Mouse (Mus musculus) embryonic facial prominence, embryonic 14.5 days (tissue): ENCODE results near the gene Lrch1. TPM values are rescaled to one million over a fixed set of nuclear protein-coding genes. Genes with fewer than 3 reads are reported as not detected.

Experiments
- ATAC-seq: fragments of 200-750 bp; cut with Nextera tagmentation; 2 replicates; pipeline ENCODE4 v1.8.0; 2017; ENCODE audit warnings: low read depth, moderate number of reproducible peaks, moderate TSS enrichment
- DNase-seq: peaks from one replicate; pipeline ENCODE4 v3.0.0-alpha.2; 2015; ENCODE audit warnings: low spot score
- H3K27ac ChIP-seq: fragments of 300-500 bp; sonication (generic); replicated peaks from 2 replicates; pipeline ENCODE4 v1.5.1; 2014; ENCODE audit warnings: low read depth, mild to moderate bottlenecking, low read length, moderate library complexity
- H3K27me3 ChIP-seq: fragments of 300-500 bp; sonication (generic); replicated peaks from 2 replicates; pipeline ENCODE4 v1.6.1; 2014; ENCODE audit warnings: low read length; ENCODE audit not compliant: control insufficient read depth, insufficient read depth
- H3K36me3 ChIP-seq: fragments of 300-500 bp; sonication (generic); 2 replicates; pipeline ENCODE4 v1.6.1; 2014; ENCODE audit warnings: low read length, mixed read lengths; ENCODE audit not compliant: control insufficient read depth, insufficient read depth
- H3K4me1 ChIP-seq: fragments of 300-500 bp; sonication (generic); 2 replicates; pipeline ENCODE4 v1.6.1; 2014; ENCODE audit warnings: antibody characterized with exemption, low read length; ENCODE audit not compliant: control insufficient read depth, insufficient read depth
- H3K4me2 ChIP-seq: fragments of 300-500 bp; sonication (generic); 2 replicates; pipeline ENCODE4 v1.6.1; 2014; ENCODE audit warnings: low read depth, mild to moderate bottlenecking, low read length, moderate library complexity, mixed read lengths
- H3K4me3 ChIP-seq: fragments of 300-500 bp; sonication (generic); 2 replicates; pipeline ENCODE4 v1.5.1; 2014; ENCODE audit warnings: low read depth, mild to moderate bottlenecking, low read length
- H3K9ac ChIP-seq: fragments of 300-500 bp; sonication (generic); 2 replicates; pipeline ENCODE4 v1.6.1; 2014; ENCODE audit warnings: low read depth, mild to moderate bottlenecking, low read length, moderate library complexity, mixed read lengths
- H3K9me3 ChIP-seq: fragments of 300-500 bp; sonication (generic); 2 replicates; pipeline ENCODE4 v1.6.1; 2016; ENCODE audit warnings: low read length; ENCODE audit not compliant: control insufficient read depth
- WGBS: fragments of 180-500 bp; shearing (Covaris S2); extraction: QIAGEN DNeasy Blood & Tissue Kit; methylation state at CpG from one replicate; pipeline ENCODE4 v1.1.7; 2014; 5-methylcytosine and 5-hydroxymethylcytosine counted together
- polyA plus RNA-seq: library from polyadenylated mRNA; unstranded; fragments of >200 nt; fragmentation: Nextera tagmentation; extraction: Ambion mirVana; gene quantifications from 2 replicates; pipeline ENCODE4 v1.2.1, GENCODE M21; 2014

The Lrch1 gene
- polyA plus RNA-seq, 1 experiment from 2014 or later = 15.6 TPM

DNA sequence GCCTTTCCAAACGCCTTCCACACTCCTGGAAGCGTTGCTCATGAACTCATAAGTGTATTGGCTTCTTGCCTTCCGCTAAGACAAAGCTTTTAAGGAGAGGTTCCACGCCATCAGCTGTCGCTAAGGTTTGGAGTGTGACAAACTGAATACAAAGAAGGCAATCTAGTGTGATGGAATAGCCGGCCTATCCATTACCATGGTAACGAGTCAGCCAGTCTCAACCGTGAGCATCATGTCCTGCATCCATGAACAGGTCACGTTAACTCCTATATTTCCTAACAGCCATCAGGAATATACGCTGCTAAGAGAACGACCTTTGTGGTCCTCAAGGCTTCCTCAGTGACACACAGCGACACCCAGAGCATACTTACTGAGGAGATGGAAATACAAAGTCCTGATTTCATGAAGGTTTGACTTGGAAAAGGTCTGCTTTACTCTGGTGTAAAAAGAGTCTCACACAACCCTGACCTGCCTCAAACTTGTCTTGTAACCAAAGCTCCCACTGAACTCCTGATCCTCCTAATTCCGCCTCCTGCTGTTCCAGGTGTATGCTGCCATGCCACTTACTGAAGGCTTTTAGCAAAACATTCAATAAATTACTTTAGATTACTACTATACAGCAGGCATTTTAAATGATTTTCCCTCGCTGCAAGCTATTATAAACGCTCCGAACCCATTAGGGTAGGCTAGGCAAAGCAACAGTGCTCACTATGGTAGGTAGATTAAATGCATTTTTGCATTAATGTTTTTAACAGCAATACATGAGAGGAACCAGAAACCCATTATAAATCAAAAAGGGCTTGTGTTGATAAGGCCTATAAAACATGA is 149.4 kb downstream of the Lrch1 start:
- no peak for ATAC-seq
- 85% methylated on average over 16 of the region's 16 CpGs for WGBS
- no peaks in the 10 kb centered on the region for H3K27me3 ChIP-seq
- DNase-seq = no peak
- no peak overlapping the region for H3K9ac ChIP-seq
- H3K9me3 ChIP-seq = peaks cover 8% of the 10 kb centered on the region; the same call in 1 of the 2 replicates
- H3K4me1 ChIP-seq = no peaks in the 10 kb centered on the region
- no peak overlapping the region for H3K4me3 ChIP-seq
- H3K4me2 ChIP-seq = no peak overlapping the region
- no peak overlapping the region for H3K27ac ChIP-seq
- peaks cover 59% of the 10 kb centered on the region for H3K36me3 ChIP-seq

DNA sequence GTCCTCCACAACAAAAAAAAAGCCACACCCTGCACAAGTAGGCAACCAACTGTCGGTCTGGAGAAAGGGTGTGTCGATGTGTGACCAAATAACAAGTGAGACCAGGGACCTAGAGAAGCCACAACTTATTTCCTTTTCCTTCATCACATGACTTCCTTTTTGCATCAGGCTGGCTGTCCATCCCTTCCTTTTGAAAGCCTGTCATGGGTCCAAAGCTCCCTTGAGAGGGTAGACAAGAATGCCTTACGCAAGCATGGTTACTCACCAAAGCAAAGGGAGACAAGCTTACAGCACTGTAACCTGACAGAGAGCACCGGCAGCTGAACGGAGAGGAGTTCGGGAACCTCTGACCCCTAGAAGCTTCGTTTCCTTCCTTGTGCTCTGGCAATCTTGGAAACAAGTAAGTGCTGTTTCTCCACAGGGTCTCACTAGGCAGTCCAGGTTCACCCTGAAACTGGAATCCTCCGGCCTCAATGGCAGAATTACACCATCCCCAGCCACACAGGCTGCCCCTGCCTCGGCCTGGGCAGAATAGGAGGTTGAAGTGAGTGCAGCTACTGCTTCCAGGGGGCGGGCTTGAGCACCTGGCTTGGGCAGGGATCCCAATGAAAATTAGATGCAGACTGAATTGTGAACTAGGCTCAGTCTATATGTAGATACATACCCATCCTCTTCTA is 150.2 kb downstream of the Lrch1 start:
- peaks cover 51% of the 10 kb centered on the region for H3K36me3 ChIP-seq
- no peak for ATAC-seq
- H3K4me2 ChIP-seq = no peak overlapping the region
- DNase-seq = no peak
- H3K9me3 ChIP-seq = peaks cover 8% of the 10 kb centered on the region; the same call in 1 of the 2 replicates
- no peaks in the 10 kb centered on the region for H3K4me1 ChIP-seq
- no peak overlapping the region for H3K9ac ChIP-seq
- 83% methylated on average over 10 of the region's 10 CpGs for WGBS
- no peak overlapping the region for H3K4me3 ChIP-seq
- H3K27ac ChIP-seq = no peak overlapping the region
- H3K27me3 ChIP-seq = no peaks in the 10 kb centered on the region

DNA sequence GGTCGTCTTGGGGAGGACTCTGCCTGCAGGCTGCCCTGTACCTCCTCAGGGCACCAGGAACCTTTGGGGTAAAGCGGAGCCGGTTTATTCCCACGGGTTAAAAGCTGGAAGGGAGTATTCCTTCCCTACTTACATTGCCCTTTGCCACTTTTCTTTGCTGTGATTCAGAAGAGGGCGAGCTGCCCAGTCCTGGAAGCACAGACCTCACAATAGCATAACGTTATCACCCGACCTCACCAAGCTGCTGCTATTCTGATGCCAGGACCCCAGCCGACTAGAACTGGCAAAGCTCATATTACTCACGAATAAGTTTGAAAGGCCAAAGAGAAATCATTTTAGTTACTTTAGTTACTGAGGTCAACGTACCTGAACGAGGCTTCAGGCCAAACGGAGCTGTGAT is 152.7 kb downstream of the Lrch1 start:
- H3K9ac ChIP-seq = no peak overlapping the region
- H3K27me3 ChIP-seq = no peaks in the 10 kb centered on the region
- peaks cover 37% of the 10 kb centered on the region for H3K36me3 ChIP-seq
- DNase-seq (no peak), ATAC-seq (no peak)
- H3K9me3 ChIP-seq = no peaks in the 10 kb centered on the region
- H3K27ac ChIP-seq = no peak overlapping the region
- H3K4me3 ChIP-seq = no peak overlapping the region
- 71% methylated on average over 12 of the region's 12 CpGs for WGBS
- no peaks in the 10 kb centered on the region for H3K4me1 ChIP-seq
- no peak overlapping the region for H3K4me2 ChIP-seq

- DNase-seq = no peak
- Histone ChIP-seq H3K36me3 (peaks cover 30% of the 10 kb centered on the region), H3K27me3 (no peaks in the 10 kb centered on the region), H3K9ac (no peak overlapping the region), H3K27ac (no peak overlapping the region), H3K9me3 (no peaks in the 10 kb centered on the region), H3K4me1 (no peaks in the 10 kb centered on the region), H3K4me3 (no peak overlapping the region), H3K4me2 (no peak overlapping the region)
- ATAC-seq = no peak
- 72% methylated on average over 6 of the region's 6 CpGs for whole genome bisulfite sequencing
Measured at GRCm38 (mm10) chr14:74792793-74793192, 154.9 kb downstream of the Lrch1 start.

- ATAC-seq = no peak
- Histone ChIP-seq H3K4me2 (no peak overlapping the region), H3K9ac (no peak overlapping the region), H3K9me3 (no peaks in the 10 kb centered on the region), H3K4me1 (no peaks in the 10 kb centered on the region), H3K4me3 (no peak overlapping the region), H3K27ac (no peak overlapping the region), H3K27me3 (no peaks in the 10 kb centered on the region), H3K36me3 (peaks cover 16% of the 10 kb centered on the region)
- 74% methylated on average over 5 of the region's 5 CpGs for WGBS
- DNase-seq = no peak
Measured at GRCm38 (mm10) chr14:74790535-74790934, 157.1 kb downstream of the Lrch1 start.

- peak; percentile 51 for DNase-seq
- Histone ChIP-seq H3K4me3 (no peak overlapping the region), H3K27me3 (no peaks in the 10 kb centered on the region), H3K9ac (no peak overlapping the region), H3K9me3 (no peaks in the 10 kb centered on the region), H3K36me3 (peaks cover 18% of the 10 kb centered on the region), H3K27ac (no peak overlapping the region), H3K4me2 (no peak overlapping the region), H3K4me1 (no peaks in the 10 kb centered on the region)
- no peak for ATAC-seq
- WGBS = 61% methylated on average over 8 of the region's 8 CpGs
Measured at GRCm38 (mm10) chr14:74788766-74789165, 158.9 kb downstream of the Lrch1 start.

- Histone ChIP-seq H3K4me1 (no peaks in the 10 kb centered on the region), H3K4me3 (no peak overlapping the region), H3K36me3 (peaks cover 25% of the 10 kb centered on the region), H3K9ac (no peak overlapping the region), H3K9me3 (no peaks in the 10 kb centered on the region), H3K27me3 (no peaks in the 10 kb centered on the region), H3K27ac (no peak overlapping the region), H3K4me2 (no peak overlapping the region)
- 76% methylated on average over 3 of the region's 3 CpGs for WGBS
- no peak for ATAC-seq
- no peak for DNase-seq
Measured at GRCm38 (mm10) chr14:74787717-74788116, 160.0 kb downstream of the Lrch1 start.

- Histone ChIP-seq H3K4me1 (no peaks in the 10 kb centered on the region), H3K27me3 (no peaks in the 10 kb centered on the region), H3K27ac (no peak overlapping the region), H3K9ac (no peak overlapping the region), H3K9me3 (no peaks in the 10 kb centered on the region), H3K4me3 (no peak overlapping the region), H3K36me3 (peaks cover 21% of the 10 kb centered on the region), H3K4me2 (no peak overlapping the region)
- WGBS = 72% methylated on average over 11 of the region's 11 CpGs
- ATAC-seq = peak; percentile 50; the same call in 1 of the 2 replicates
- peak; percentile 43 for DNase-seq
Measured at GRCm38 (mm10) chr14:74784243-74784934, 163.3 kb downstream of the Lrch1 start.
